Mouse (Mus musculus): Measurements from ENCODE around the gene Rnf222. TPM values are rescaled to one million over a fixed set of nuclear protein-coding genes. Genes with fewer than 3 reads are reported as not detected.

Rnf222 gene
- polyA plus RNA-seq, 1 experiment: not detected

- H3K27ac ChIP-seq (ENCODE audit: insufficient read depth, low read depth, low read length): no peak overlapping the region
- TF ChIP-seq CTCF (IDR thresholded peaks at IDR 0.05; ENCODE audit: insufficient read depth, low read depth, low read length) (no peak), POLR2A (IDR thresholded peaks at IDR 0.05; ENCODE audit: insufficient read depth, low read depth, low read length) (no peak)
- no peak overlapping the region for H3K4me3 ChIP-seq (ENCODE audit: insufficient read depth, low read depth, low read length)
- WGBS: 80% methylated on average over 5 of the region's 5 CpGs
- peaks cover 5% of the 10 kb centered on the region for H3K4me1 ChIP-seq (ENCODE audit: control insufficient read depth, insufficient read depth, low read length)
Measured at GRCm38 (mm10) chr11:68902823-68903222, 14.5 kb downstream of the Rnf222 start.

GRCm38 (mm10) chr11:68903775-68904174, 15.4 kb downstream of the Rnf222 start:
- Histone ChIP-seq H3K4me3 (ENCODE audit: insufficient read depth, low read depth, low read length) (no peak overlapping the region), H3K27ac (ENCODE audit: insufficient read depth, low read depth, low read length) (no peak overlapping the region), H3K4me1 (ENCODE audit: control insufficient read depth, insufficient read depth, low read length) (peaks cover 5% of the 10 kb centered on the region)
- WGBS: 86% methylated on average over 2 of the region's 2 CpGs
- TF ChIP-seq POLR2A (IDR thresholded peaks at IDR 0.05; ENCODE audit: insufficient read depth, low read depth, low read length): no peak
- TF ChIP-seq CTCF (IDR thresholded peaks at IDR 0.05; ENCODE audit: insufficient read depth, low read depth, low read length): no peak

GRCm38 (mm10) chr11:68904375-68905137, 16.2 kb downstream of the Rnf222 start:
- no peak overlapping the region for H3K4me3 ChIP-seq (ENCODE audit: insufficient read depth, low read depth, low read length)
- WGBS: 75% methylated on average over 8 of the region's 8 CpGs
- peaks cover 5% of the 10 kb centered on the region for H3K4me1 ChIP-seq (ENCODE audit: control insufficient read depth, insufficient read depth, low read length)
- no peak overlapping the region for H3K27ac ChIP-seq (ENCODE audit: insufficient read depth, low read depth, low read length)
- TF ChIP-seq POLR2A (IDR thresholded peaks at IDR 0.05; ENCODE audit: insufficient read depth, low read depth, low read length) (no peak), CTCF (IDR thresholded peaks at IDR 0.05; ENCODE audit: insufficient read depth, low read depth, low read length) (no peak)

GRCm38 (mm10) chr11:68905138-68905531, 16.8 kb downstream of the Rnf222 start:
- H3K4me3 ChIP-seq (ENCODE audit: insufficient read depth, low read depth, low read length): no peak overlapping the region
- peaks cover 5% of the 10 kb centered on the region for H3K4me1 ChIP-seq (ENCODE audit: control insufficient read depth, insufficient read depth, low read length)
- H3K27ac ChIP-seq (ENCODE audit: insufficient read depth, low read depth, low read length): no peak overlapping the region
- 80% methylated on average over 3 of the region's 3 CpGs for WGBS
- TF ChIP-seq POLR2A (IDR thresholded peaks at IDR 0.05; ENCODE audit: insufficient read depth, low read depth, low read length) (no peak), CTCF (IDR thresholded peaks at IDR 0.05; ENCODE audit: insufficient read depth, low read depth, low read length) (no peak)

- peaks cover 4% of the 10 kb centered on the region for H3K4me1 ChIP-seq (ENCODE audit: control insufficient read depth, insufficient read depth, low read length)
- H3K4me3 ChIP-seq (ENCODE audit: insufficient read depth, low read depth, low read length): no peak overlapping the region
- TF ChIP-seq POLR2A (IDR thresholded peaks at IDR 0.05; ENCODE audit: insufficient read depth, low read depth, low read length): no peak
- no peak for TF ChIP-seq CTCF (IDR thresholded peaks at IDR 0.05; ENCODE audit: insufficient read depth, low read depth, low read length)
- 94% methylated on average over 9 of the region's 9 CpGs for WGBS
- no peak overlapping the region for H3K27ac ChIP-seq (ENCODE audit: insufficient read depth, low read depth, low read length)
Measured at GRCm38 (mm10) chr11:68905665-68906460, 17.5 kb downstream of the Rnf222 start.

- 72% methylated on average over 4 of the region's 4 CpGs for WGBS
- H3K27ac ChIP-seq (ENCODE audit: insufficient read depth, low read depth, low read length): no peak overlapping the region
Measured at GRCm38 (mm10) chr11:68906461-68906790, 18.1 kb downstream of the Rnf222 start.

GRCm38 (mm10) chr11:68907251-68907650, 18.9 kb downstream of the Rnf222 start:
- WGBS: 78% methylated on average over 3 of the region's 3 CpGs

More at GRCm38 (mm10) chr11:68906461-68906790, 18.1 kb downstream of the Rnf222 start:
- H3K4me3 ChIP-seq (ENCODE audit: insufficient read depth, low read depth, low read length): no peak overlapping the region
- TF ChIP-seq POLR2A (IDR thresholded peaks at IDR 0.05; ENCODE audit: insufficient read depth, low read depth, low read length): no peak
- TF ChIP-seq CTCF (IDR thresholded peaks at IDR 0.05; ENCODE audit: insufficient read depth, low read depth, low read length): no peak
- peaks cover 3% of the 10 kb centered on the region for H3K4me1 ChIP-seq (ENCODE audit: control insufficient read depth, insufficient read depth, low read length)

GRCm38 (mm10) chr11:68908846-68909503, 20.6 kb downstream of the Rnf222 start:
- TF ChIP-seq CTCF (IDR thresholded peaks at IDR 0.05; ENCODE audit: insufficient read depth, low read depth, low read length) (no peak), POLR2A (IDR thresholded peaks at IDR 0.05; ENCODE audit: insufficient read depth, low read depth, low read length) (no peak)
- H3K27ac ChIP-seq (ENCODE audit: insufficient read depth, low read depth, low read length): no peak overlapping the region
- peaks cover 8% of the 10 kb centered on the region for H3K4me1 ChIP-seq (ENCODE audit: control insufficient read depth, insufficient read depth, low read length)
- 77% methylated on average over 7 of the region's 7 CpGs for WGBS
- no peak overlapping the region for H3K4me3 ChIP-seq (ENCODE audit: insufficient read depth, low read depth, low read length)

More at GRCm38 (mm10) chr11:68907251-68907650, 18.9 kb downstream of the Rnf222 start:
- Histone ChIP-seq H3K27ac (ENCODE audit: insufficient read depth, low read depth, low read length) (no peak overlapping the region), H3K4me3 (ENCODE audit: insufficient read depth, low read depth, low read length) (no peak overlapping the region), H3K4me1 (ENCODE audit: control insufficient read depth, insufficient read depth, low read length) (peaks cover 8% of the 10 kb centered on the region)
- TF ChIP-seq POLR2A (IDR thresholded peaks at IDR 0.05; ENCODE audit: insufficient read depth, low read depth, low read length): no peak
- no peak for TF ChIP-seq CTCF (IDR thresholded peaks at IDR 0.05; ENCODE audit: insufficient read depth, low read depth, low read length)
